21 mouse cellular contexts compared by ENCODE assay signal in the genomic region with DNA sequence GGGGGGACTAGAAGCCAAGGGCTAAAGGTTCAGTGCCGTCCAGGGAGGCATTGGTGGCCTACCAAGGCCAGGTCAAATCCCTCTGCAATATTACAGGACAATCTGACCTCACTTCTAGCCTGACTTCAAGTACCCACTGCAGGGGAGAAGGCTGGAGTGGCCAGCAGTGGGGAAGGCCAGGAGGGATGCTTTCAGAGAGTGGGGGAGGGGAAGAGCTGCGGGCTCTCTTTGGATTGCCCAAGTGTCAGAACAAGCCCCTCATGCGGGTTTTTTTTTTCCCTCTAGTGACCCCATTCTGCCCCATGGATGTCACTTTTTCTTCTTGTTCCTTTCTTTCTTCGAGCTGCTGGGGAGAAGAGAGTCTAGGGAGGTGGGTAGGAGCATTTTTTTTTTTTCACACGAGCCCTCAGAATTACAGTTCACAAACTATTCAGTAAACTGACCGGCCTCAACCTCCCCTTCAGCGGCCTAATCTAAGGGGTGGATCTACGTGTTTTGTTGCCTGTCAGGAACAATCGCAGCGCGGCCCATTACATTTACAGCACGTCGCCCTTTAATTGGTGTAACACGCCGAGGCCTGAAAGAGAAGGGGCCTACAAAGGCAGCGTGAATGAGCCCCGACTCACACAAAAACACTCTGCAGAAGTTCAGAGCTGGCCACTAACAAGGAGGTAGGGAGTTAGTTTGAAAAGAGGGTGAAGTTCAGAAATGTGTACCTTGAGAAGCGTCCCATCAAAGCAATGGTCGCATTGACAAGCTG. TPM values are rescaled to one million over a fixed set of nuclear protein-coding genes. Genes with fewer than 3 reads are reported as not detected.
A peak's percentile ranks its signal among the peaks of the same experiment; 100 is the strongest.
DNase-seq lines count a peak whose midpoint lies in the region; ATAC-seq lines count a peak whose summit lies in the region.
"Had no signal": no experiment of that assay in that cellular context is flagged by ENCODE, and none has a peak within 500 bp of the region (broad histone marks: within the 10 kb centered on the region; RNA-seq: fewer than 3 reads in every experiment).

No protein-coding gene starts in this region.

- under 1% methylated on average over 19 of the region's 19 CpGs for WGBS in hindbrain, embryonic 11.5 days
- WGBS in hindbrain, embryonic 16.5 days = 2% methylated on average over 19 of the region's 19 CpGs
- WGBS in forebrain, embryonic 15.5 days = 3% methylated on average over 19 of the region's 19 CpGs
- WGBS in neural tube, embryonic 11.5 days = under 1% methylated on average over 19 of the region's 19 CpGs
- 8% methylated on average over 19 of the region's 19 CpGs for WGBS in liver, embryonic 12.5 days (ENCODE audit: insufficient replicate concordance)

- H3K4me2 ChIP-seq in hindbrain, embryonic 11.5 days (replicated peaks; ENCODE audit: low read depth, low read length) = no peak overlapping the region
- no peak overlapping the region for H3K4me2 ChIP-seq in hindbrain, embryonic 16.5 days (ENCODE audit: low read length)
- peak overlapping the region; percentile 75 for H3K4me2 ChIP-seq in forebrain, embryonic 15.5 days (replicated peaks)
- no peak overlapping the region for H3K4me2 ChIP-seq in neural tube, embryonic 11.5 days (ENCODE audit: low read depth)
- no peak overlapping the region for H3K4me2 ChIP-seq in liver, embryonic 12.5 days

- H3K36me3 ChIP-seq in hindbrain, embryonic 11.5 days (ENCODE audit: control insufficient read depth, insufficient read depth, low read length) = no peaks in the 10 kb centered on the region
- H3K36me3 ChIP-seq in hindbrain, embryonic 16.5 days (ENCODE audit: control insufficient read depth, insufficient read depth, low read length) = no peaks in the 10 kb centered on the region
- no peaks in the 10 kb centered on the region for H3K36me3 ChIP-seq in forebrain, embryonic 15.5 days
- H3K36me3 ChIP-seq in neural tube, embryonic 11.5 days (ENCODE audit: control insufficient read depth, insufficient read depth, low read length) = no peaks in the 10 kb centered on the region
- H3K36me3 ChIP-seq in liver, embryonic 12.5 days = no peaks in the 10 kb centered on the region
- H3K36me3 ChIP-seq: embryonic facial prominence, embryonic 13.5 days; limb, embryonic 12.5 days had no signal

- intact Hi-C loops in left cerebral cortex, postnatal 36 days (cut with DNase I) = loop anchor here (2.0 kb wide), 1 partner anchor 46 kb away; no protein-coding TSS in a partner anchor

- no peaks in the 10 kb centered on the region for H3K9me3 ChIP-seq in hindbrain, embryonic 11.5 days (ENCODE audit: control insufficient read depth, low read length)
- no peaks in the 10 kb centered on the region for H3K9me3 ChIP-seq in hindbrain, embryonic 16.5 days (ENCODE audit: control insufficient read depth, low read length)
- H3K9me3 ChIP-seq in forebrain, embryonic 15.5 days = no peaks in the 10 kb centered on the region
- H3K9me3 ChIP-seq in neural tube, embryonic 11.5 days (ENCODE audit: control insufficient read depth, low read length) = no peaks in the 10 kb centered on the region
- no peaks in the 10 kb centered on the region for H3K9me3 ChIP-seq in liver, embryonic 12.5 days (replicated peaks)
- H3K9me3 ChIP-seq: embryonic facial prominence, embryonic 13.5 days; limb, embryonic 12.5 days had no signal

- H3K27ac ChIP-seq in hindbrain, embryonic 11.5 days (ENCODE audit: low read depth, low read length) = no peak overlapping the region
- H3K27ac ChIP-seq in hindbrain, embryonic 16.5 days (ENCODE audit: low read depth, low read length) = no peak overlapping the region
- peak overlapping the region; percentile 86 for H3K27ac ChIP-seq in forebrain, embryonic 15.5 days (replicated peaks)
- H3K27ac ChIP-seq in neural tube, embryonic 11.5 days (ENCODE audit: low read depth, low read length) = no peak overlapping the region
- H3K27ac ChIP-seq in liver, embryonic 12.5 days = no peak overlapping the region
- H3K27ac ChIP-seq: embryonic facial prominence, embryonic 13.5 days; limb, embryonic 12.5 days had no signal

- H3K27me3 ChIP-seq in hindbrain, embryonic 11.5 days (ENCODE audit: control insufficient read depth, insufficient read depth, low read length) = peaks cover 98% of the 10 kb centered on the region
- peaks cover 62% of the 10 kb centered on the region for H3K27me3 ChIP-seq in hindbrain, embryonic 16.5 days (replicated peaks; ENCODE audit: control insufficient read depth, insufficient read depth, low read length)
- 0 out of 2 replicates have a peak, but pooled peaks cover 3% of the 10 kb centered on the region for H3K27me3 ChIP-seq in forebrain, embryonic 15.5 days
- H3K27me3 ChIP-seq in neural tube, embryonic 11.5 days (ENCODE audit: control insufficient read depth, insufficient read depth, low read length) = peaks cover 99% of the 10 kb centered on the region
- H3K27me3 ChIP-seq in liver, embryonic 12.5 days (replicated peaks) = peaks cover 99% of the 10 kb centered on the region
- H3K27me3 ChIP-seq: Patski had no signal

- peak; percentile 50 for ATAC-seq in hindbrain, embryonic 11.5 days (ENCODE audit: low FRiP score)
- no peak for ATAC-seq in hindbrain, embryonic 16.5 days
- peak; percentile 27 for ATAC-seq in forebrain, embryonic 15.5 days (replicated peaks)
- ATAC-seq in neural tube, embryonic 11.5 days (ENCODE audit: insufficient read depth, low FRiP score, low TSS enrichment) = peak; percentile 72
- no peak for ATAC-seq in liver, embryonic 12.5 days
- ATAC-seq: liver, postnatal 0 days; Patski had no signal

- H3K4me3 ChIP-seq in hindbrain, embryonic 11.5 days (ENCODE audit: low read depth, low read length) = no peak overlapping the region
- no peak overlapping the region for H3K4me3 ChIP-seq in hindbrain, embryonic 16.5 days (ENCODE audit: low read length)
- H3K4me3 ChIP-seq in forebrain, embryonic 15.5 days = no peak overlapping the region
- H3K4me3 ChIP-seq in neural tube, embryonic 11.5 days (ENCODE audit: low read depth, low read length) = no peak overlapping the region
- no peak overlapping the region for H3K4me3 ChIP-seq in liver, embryonic 12.5 days
- H3K4me3 ChIP-seq: limb, embryonic 12.5 days had no signal

- H3K9ac ChIP-seq in hindbrain, embryonic 11.5 days (ENCODE audit: low read depth, low read length) = no peak overlapping the region
- H3K9ac ChIP-seq in hindbrain, embryonic 16.5 days (ENCODE audit: low read depth, low read length) = no peak overlapping the region
- H3K9ac ChIP-seq in forebrain, embryonic 15.5 days (replicated peaks) = no peak overlapping the region
- no peak overlapping the region for H3K9ac ChIP-seq in neural tube, embryonic 11.5 days (ENCODE audit: low read length)
- H3K9ac ChIP-seq in liver, embryonic 12.5 days = no peak overlapping the region
- H3K9ac ChIP-seq: embryonic facial prominence, embryonic 13.5 days; limb, embryonic 12.5 days; liver, postnatal 0 days had no signal

- peak; percentile 81 for DNase-seq in hindbrain, embryonic 11.5 days (ENCODE audit: low spot score)
- peak; percentile 78 for DNase-seq in embryo, embryonic 11 days
- DNase-seq in neural tube, embryonic 11.5 days (ENCODE audit: low spot score) = peak; percentile 81
- DNase-seq in thymus, postnatal 14 days = no peak
- no peak for DNase-seq in left cerebral cortex, postnatal 36 days (ENCODE audit: low spot score in 2 of 2)
- DNase-seq: adrenal gland, adult 8-10 months; cerebellum, adult 9-10 months; kidney, postnatal 10 days; liver, postnatal 0 days; lung, postnatal 4 days had no signal

- H3K4me1 ChIP-seq in hindbrain, embryonic 11.5 days (replicated peaks; ENCODE audit: control insufficient read depth, insufficient read depth, low read length) = peaks cover 6% of the 10 kb centered on the region
- peaks cover 10% of the 10 kb centered on the region for H3K4me1 ChIP-seq in hindbrain, embryonic 16.5 days (ENCODE audit: control insufficient read depth, insufficient read depth, low read depth, low read length)
- peaks cover 55% of the 10 kb centered on the region for H3K4me1 ChIP-seq in forebrain, embryonic 15.5 days
- H3K4me1 ChIP-seq in neural tube, embryonic 11.5 days (ENCODE audit: control insufficient read depth, insufficient read depth, low read length) = peaks cover 14% of the 10 kb centered on the region
- peaks cover 33% of the 10 kb centered on the region for H3K4me1 ChIP-seq in liver, embryonic 12.5 days

RNA-seq across cellular contexts. Expression of a gene that starts 47.2 kb away (rescaled TPM):
- 20.2 and 23.1 TPM in 2 replicates for polyA plus RNA-seq in hindbrain, embryonic 11.5 days (2014; fragmentation: Nextera tagmentation; extraction: Ambion mirVana)
- 36.4 and 38.4 TPM in 2 replicates for polyA plus RNA-seq in hindbrain, embryonic 16.5 days (2015; fragmentation: Nextera tagmentation; extraction: Ambion mirVana)
- 50.8 and 51.5 TPM in 2 replicates for polyA plus RNA-seq in forebrain, embryonic 15.5 days (2015; fragmentation: Nextera tagmentation; extraction: Ambion mirVana)
- 16.8 and 19.5 TPM in 2 replicates for polyA plus RNA-seq in neural tube, embryonic 11.5 days (2014; fragmentation: Nextera tagmentation; extraction: Ambion mirVana)
- 19.9 and 20.1 TPM in 2 replicates for polyA plus RNA-seq in liver, embryonic 12.5 days (2016; fragmentation: Nextera tagmentation; extraction: Ambion mirVana)
- 10 to 100 TPM; 47.1 to 55.2 TPM for total RNA-seq in left cerebral cortex, postnatal 36 days (2021)

RNA-seq across cellular contexts. Expression of a gene that starts 47.3 kb away (rescaled TPM):
- polyA plus RNA-seq in hindbrain, embryonic 11.5 days (2014; fragmentation: Nextera tagmentation; extraction: Ambion mirVana) = 0.11 and 0.71 TPM in 2 replicates
- polyA plus RNA-seq in hindbrain, embryonic 16.5 days (2015; fragmentation: Nextera tagmentation; extraction: Ambion mirVana) = 0.13 and 0.99 TPM in 2 replicates
- polyA plus RNA-seq in forebrain, embryonic 15.5 days (2015; fragmentation: Nextera tagmentation; extraction: Ambion mirVana) = 35.4 and 40.5 TPM in 2 replicates
- not detected in 2 replicates for polyA plus RNA-seq in neural tube, embryonic 11.5 days (2014; fragmentation: Nextera tagmentation; extraction: Ambion mirVana)
- polyA plus RNA-seq in liver, embryonic 12.5 days (2016; fragmentation: Nextera tagmentation; extraction: Ambion mirVana) = not detected in 2 replicates
- 10 to 100 TPM; 12.1 to 12.9 TPM for total RNA-seq in left cerebral cortex, postnatal 36 days (2021)
- total RNA-seq: adrenal gland, adult 8-10 months; granulocyte monocyte progenitor cell, adult 5-6 weeks had no signal
- polyA plus RNA-seq: heart, embryonic 14.5 days; limb, embryonic 12.5 days; liver, postnatal 0 days; Patski; small intestine, adult 2 months; stomach, embryonic 14.5 days; thymus, postnatal 0 days had no signal

Comparison
In these comparisons a context has a peak if more than half of its experiments do, and no peak if none do; other contexts are left out.
1. ATAC-seq: peak in hindbrain, embryonic 11.5 days (single experiment), forebrain, embryonic 15.5 days (single experiment) and neural tube, embryonic 11.5 days (single experiment); none in hindbrain, embryonic 16.5 days (single experiment) and liver, embryonic 12.5 days (single experiment).
2. DNase-seq: peak in hindbrain, embryonic 11.5 days (single experiment), embryo, embryonic 11 days (single experiment) and neural tube, embryonic 11.5 days (single experiment); none in thymus, postnatal 14 days (single experiment) and left cerebral cortex, postnatal 36 days (0 of 2).
3. RNA of a gene that starts 47.3 kb away (polyA plus RNA-seq): 35.4 to 40.5 TPM in forebrain, embryonic 15.5 days; 0.11 to 0.71 TPM in hindbrain, embryonic 11.5 days, 0.13 to 0.99 TPM in hindbrain, embryonic 16.5 days, not detected in neural tube, embryonic 11.5 days and not detected in liver, embryonic 12.5 days; every median in the first group is over 10 times any median in the second.